Mouse (Mus musculus) heart, postnatal 0 days (tissue): ENCODE measurements around the gene Tiam1. TPM values are rescaled to one million over a fixed set of nuclear protein-coding genes. Genes with fewer than 3 reads are reported as not detected.

ENCODE experiments used
- ATAC-seq: fragments of 200-750 bp; cut with Nextera tagmentation; 2 replicates; pipeline ENCODE4 v1.8.0; 2017; ENCODE audit warnings: low read depth, moderate number of reproducible peaks, moderate library complexity; ENCODE audit not compliant: insufficient read depth
- DNase-seq: peaks from one replicate; pipeline ENCODE4 v3.0.0-alpha.2; 2016; ENCODE audit warnings: low spot score
- H3K27ac ChIP-seq: fragments of 300-500 bp; sonication (generic); 2 replicates; pipeline ENCODE4 v1.5.1; 2014; ENCODE audit warnings: low read depth, mild to moderate bottlenecking
- H3K27me3 ChIP-seq: fragments of 300-500 bp; sonication (generic); 2 replicates; pipeline ENCODE4 v1.6.1; 2014; ENCODE audit warnings: low read length, mixed read lengths; ENCODE audit not compliant: control insufficient read depth, insufficient read depth
- H3K36me3 ChIP-seq: fragments of 300-500 bp; sonication (generic); replicated peaks from 2 replicates; pipeline ENCODE4 v1.6.1; 2014; ENCODE audit warnings: low read length, mixed read lengths; ENCODE audit not compliant: control insufficient read depth, insufficient read depth
- H3K4me1 ChIP-seq: fragments of 300-500 bp; sonication (generic); 2 replicates; pipeline ENCODE4 v1.6.1; 2014; ENCODE audit warnings: antibody characterized with exemption; ENCODE audit not compliant: control insufficient read depth, insufficient read depth
- H3K4me2 ChIP-seq: fragments of 300-500 bp; sonication (generic); 2 replicates; pipeline ENCODE4 v1.6.1; 2014; ENCODE audit warnings: low read depth, mild to moderate bottlenecking, low read length, moderate library complexity
- H3K4me3 ChIP-seq: fragments of 300-500 bp; sonication (generic); 2 replicates; pipeline ENCODE4 v1.5.1; 2014; ENCODE audit warnings: low read depth, low read length
- H3K9ac ChIP-seq: fragments of 300-500 bp; sonication (generic); replicated peaks from 2 replicates; pipeline ENCODE4 v1.6.1; 2014; ENCODE audit warnings: low read depth, low read length, mixed read lengths
- H3K9me3 ChIP-seq: fragments of 300-500 bp; sonication (generic); replicated peaks from 2 replicates; pipeline ENCODE4 v1.6.1; 2016; ENCODE audit warnings: low read length; ENCODE audit not compliant: control insufficient read depth
- CTCF ChIP-seq: IDR thresholded peaks from 2 replicates; pipeline ENCODE4 v1.5.1; 2016; ENCODE audit warnings: antibody characterized with exemption, control low read depth, low read depth
- EP300 ChIP-seq: IDR thresholded peaks from 2 replicates; pipeline ENCODE4 v1.6.1; 2016; ENCODE audit warnings: antibody characterized with exemption, low read depth
- WGBS: fragments of 180-500 bp; shearing (Covaris S2); extraction: QIAGEN DNeasy Blood & Tissue Kit; methylation state at CpG from one replicate; pipeline ENCODE4 v1.1.7; 2014; 5-methylcytosine and 5-hydroxymethylcytosine counted together
- polyA plus RNA-seq: library from polyadenylated mRNA; unstranded; fragments of >200 nt; fragmentation: Nextera tagmentation; extraction: Ambion mirVana; gene quantifications from 2 replicates; pipeline ENCODE4 v1.2.1, GENCODE M21; 2015
- total RNA-seq: library from RNA; depleted of rRNA; stranded (reverse); fragments of >200 nt; gene quantifications from 2 replicates; pipeline ENCODE4 v1.2.3, GENCODE M21; 2014; ENCODE audit warnings: low replicate concordance

The Tiam1 gene
- total and polyA plus RNA-seq, 2 experiments from 2014 or later = 2.6 to 3.6 TPM

DNA sequence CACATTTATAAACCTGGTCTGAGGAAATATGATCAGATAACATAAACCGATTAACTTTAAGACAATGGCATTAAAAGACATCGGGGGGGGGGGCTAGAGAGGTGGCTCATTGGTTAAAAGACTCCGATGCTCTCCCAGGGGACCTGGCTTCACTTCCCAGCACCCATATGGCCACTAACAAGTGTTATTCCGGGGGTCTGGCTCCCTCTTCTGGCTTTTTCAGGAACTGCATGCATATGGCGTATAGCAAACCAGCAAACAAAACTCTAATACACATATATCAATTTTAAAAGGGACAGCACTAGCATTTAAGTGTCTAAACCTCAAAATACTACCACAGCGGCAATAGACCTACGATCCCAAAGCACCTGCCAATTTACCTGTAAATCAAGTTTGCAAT is 347.0 kb downstream of the Tiam1 start:
- TF ChIP-seq CTCF (peak; percentile 28), EP300 (no peak)
- Histone ChIP-seq H3K36me3 (0 out of 2 replicates have a peak, but pooled peaks cover 3% of the 10 kb centered on the region), H3K27ac (no peak overlapping the region), H3K9me3 (no peaks in the 10 kb centered on the region), H3K4me2 (no peak overlapping the region), H3K27me3 (no peaks in the 10 kb centered on the region), H3K4me3 (no peak overlapping the region), H3K9ac (no peak overlapping the region), H3K4me1 (no peaks in the 10 kb centered on the region; the same call in 1 of the 2 replicates)
- DNase-seq (no peak), ATAC-seq (no peak)
- WGBS = 92% methylated on average over 7 of the region's 7 CpGs

DNA sequence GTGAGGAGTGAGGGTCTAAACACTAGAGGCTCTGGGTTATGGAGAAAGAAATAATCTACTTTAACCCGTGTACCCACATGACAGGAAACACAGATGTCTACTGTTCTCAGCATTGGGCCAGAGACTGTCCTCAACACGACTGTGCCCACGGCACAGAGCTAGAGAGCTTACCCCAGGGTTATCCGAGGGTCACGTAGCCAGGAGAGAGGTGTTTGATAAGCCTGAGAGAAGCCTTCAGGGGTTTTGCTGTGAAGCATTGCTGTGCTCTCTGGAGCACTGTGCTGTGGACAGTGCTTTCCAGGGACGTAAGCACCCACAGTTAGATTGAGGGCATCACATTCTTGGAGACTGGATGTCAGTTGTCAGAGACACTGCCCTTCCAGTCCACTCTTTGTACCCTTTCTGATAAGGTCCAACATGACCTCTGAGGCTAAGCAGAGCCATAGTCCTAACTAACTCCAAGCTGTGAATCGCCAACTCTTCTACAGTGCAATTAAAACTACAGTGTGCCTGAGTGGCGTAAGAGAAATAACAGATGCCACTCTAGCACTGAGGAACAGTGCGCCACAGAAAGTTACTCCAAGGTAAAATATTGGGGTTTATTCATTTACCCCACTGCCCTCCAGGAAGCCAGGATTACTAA is 353.7 kb downstream of the Tiam1 start:
- DNase-seq (peak; percentile 24), ATAC-seq (peak; percentile 69)
- H3K9ac ChIP-seq = no peak overlapping the region
- no peak overlapping the region for H3K27ac ChIP-seq
- H3K4me1 ChIP-seq = no peaks in the 10 kb centered on the region; the same call in 1 of the 2 replicates
- 0 out of 2 replicates have a peak, but pooled peaks cover 3% of the 10 kb centered on the region for H3K36me3 ChIP-seq
- H3K4me2 ChIP-seq = no peak overlapping the region
- H3K4me3 ChIP-seq = no peak overlapping the region
- WGBS = 35% methylated on average over 9 of the region's 9 CpGs
- H3K27me3 ChIP-seq = no peaks in the 10 kb centered on the region
- H3K9me3 ChIP-seq = no peaks in the 10 kb centered on the region
- TF ChIP-seq CTCF = no peak
- no peak for TF ChIP-seq EP300

DNA sequence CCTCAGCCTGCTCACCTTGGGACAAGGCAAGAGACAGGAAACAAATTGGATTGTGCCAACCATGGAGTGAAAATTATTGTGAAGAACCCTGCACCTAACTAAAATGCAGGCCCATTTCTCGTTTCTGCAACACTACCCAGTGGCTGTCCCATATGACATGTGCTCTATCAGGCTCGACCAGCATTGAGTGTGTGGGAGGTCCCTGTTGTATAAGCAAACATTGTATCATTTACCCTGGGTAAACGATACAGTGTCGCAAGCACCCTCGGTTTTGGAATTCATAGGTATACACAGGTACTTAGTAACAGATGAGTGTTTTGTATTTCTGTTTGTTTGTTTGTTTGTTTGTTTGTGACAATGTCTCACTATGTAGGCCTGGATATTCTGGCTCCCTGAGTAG is 357.8 kb downstream of the Tiam1 start:
- H3K4me2 ChIP-seq = no peak overlapping the region
- H3K4me3 ChIP-seq = no peak overlapping the region
- no peaks in the 10 kb centered on the region for H3K36me3 ChIP-seq
- no peak overlapping the region for H3K9ac ChIP-seq
- TF ChIP-seq EP300 = no peak
- TF ChIP-seq CTCF = no peak
- WGBS = 81% methylated on average over 5 of the region's 5 CpGs
- ATAC-seq = no peak
- H3K27me3 ChIP-seq = no peaks in the 10 kb centered on the region
- H3K9me3 ChIP-seq = peaks cover 3% of the 10 kb centered on the region; the same call in 1 of the 2 replicates
- no peak overlapping the region for H3K27ac ChIP-seq
- no peak for DNase-seq
- H3K4me1 ChIP-seq = no peaks in the 10 kb centered on the region; the same call in 1 of the 2 replicates

DNA sequence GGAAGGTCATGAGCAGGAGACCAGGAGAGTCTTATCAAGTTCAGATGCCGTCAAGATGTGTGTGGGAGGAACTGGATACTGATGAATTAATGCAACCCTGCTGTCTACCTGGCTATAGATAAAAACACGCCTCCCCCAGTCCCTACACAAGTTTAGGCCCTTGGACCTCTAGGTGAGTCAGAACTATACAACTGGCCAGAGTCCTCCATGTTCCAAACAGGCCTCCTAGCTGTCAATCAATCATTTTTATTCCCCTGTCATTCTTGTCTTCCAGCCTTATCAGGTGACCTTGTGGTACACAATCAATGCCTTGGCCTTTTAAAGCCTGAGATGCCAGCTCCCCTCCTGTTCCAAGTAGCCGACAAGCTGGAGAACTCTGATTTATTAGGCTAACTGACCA is 363.9 kb downstream of the Tiam1 start:
- 59% methylated on average over 3 of the region's 3 CpGs for WGBS

DNA sequence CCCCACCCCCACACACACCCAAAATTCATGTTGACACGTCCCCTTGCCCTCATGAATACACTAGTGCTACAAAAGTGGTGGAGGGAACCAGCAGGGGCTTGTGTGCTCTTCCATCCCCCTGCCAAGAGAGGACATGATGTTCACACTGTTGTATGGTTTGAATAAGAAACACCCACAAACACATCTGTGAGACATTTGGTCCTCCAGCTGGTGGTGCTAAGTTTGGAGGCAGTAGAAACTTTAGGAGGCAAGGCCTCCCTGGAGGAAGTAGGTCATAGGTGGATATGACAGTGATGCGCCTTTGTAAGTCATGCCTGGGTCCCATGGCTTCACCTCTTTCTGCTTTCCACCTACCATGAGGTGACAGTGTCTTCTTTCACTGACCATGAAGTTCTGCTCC is 366.1 kb downstream of the Tiam1 start:
- DNase-seq (no peak), ATAC-seq (no peak)
- Histone ChIP-seq H3K9ac (no peak overlapping the region), H3K36me3 (no peaks in the 10 kb centered on the region), H3K4me3 (no peak overlapping the region), H3K27me3 (peaks cover 15% of the 10 kb centered on the region; the same call in 1 of the 2 replicates), H3K9me3 (peaks cover 3% of the 10 kb centered on the region; the same call in 1 of the 2 replicates), H3K27ac (no peak overlapping the region), H3K4me1 (no peaks in the 10 kb centered on the region), H3K4me2 (no peak overlapping the region)
- WGBS = 91% methylated on average over 2 of the region's 2 CpGs
- TF ChIP-seq CTCF (no peak), EP300 (no peak)

More for the DNA sequence above, 363.9 kb downstream of the Tiam1 start:
- ATAC-seq (no peak), DNase-seq (no peak)
- Histone ChIP-seq H3K4me3 (no peak overlapping the region), H3K27ac (no peak overlapping the region), H3K9ac (no peak overlapping the region), H3K4me1 (no peaks in the 10 kb centered on the region), H3K27me3 (peaks cover 8% of the 10 kb centered on the region; the same call in 1 of the 2 replicates), H3K36me3 (no peaks in the 10 kb centered on the region), H3K9me3 (peaks cover 3% of the 10 kb centered on the region; the same call in 1 of the 2 replicates), H3K4me2 (no peak overlapping the region)
- TF ChIP-seq CTCF (no peak), EP300 (no peak)

DNA sequence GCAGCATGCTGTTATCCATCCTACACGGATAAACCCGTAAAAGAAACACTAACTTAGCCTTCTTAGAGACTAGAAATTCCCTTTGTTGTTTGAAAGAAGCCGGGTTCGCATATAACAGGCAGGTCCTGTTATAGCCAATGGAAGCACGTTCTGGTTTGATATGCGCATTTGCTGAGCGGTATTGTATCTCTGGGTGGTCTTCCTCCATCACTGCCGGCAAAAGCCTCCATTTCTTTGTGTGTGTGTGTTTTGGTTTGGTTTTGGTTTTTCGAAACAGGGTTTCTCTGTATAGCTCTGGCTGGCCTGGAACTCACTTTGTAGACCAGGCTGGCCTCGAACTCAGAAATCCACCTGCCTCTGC is 369.0 kb downstream of the Tiam1 start:
- DNase-seq = no peak
- WGBS = 33% methylated on average over 10 of the region's 10 CpGs
- H3K27ac ChIP-seq = no peak overlapping the region
- H3K9me3 ChIP-seq = peaks cover 9% of the 10 kb centered on the region
- no peak for TF ChIP-seq EP300
- TF ChIP-seq CTCF = no peak
- no peaks in the 10 kb centered on the region for H3K36me3 ChIP-seq
- no peak overlapping the region for H3K9ac ChIP-seq
- H3K4me2 ChIP-seq = peak overlapping the region; percentile 71
- no peak for ATAC-seq
- H3K27me3 ChIP-seq = peaks cover 15% of the 10 kb centered on the region; the same call in 1 of the 2 replicates
- no peaks in the 10 kb centered on the region for H3K4me1 ChIP-seq
- peak overlapping the region; percentile 42; the same call in 1 of the 2 replicates for H3K4me3 ChIP-seq
